Mouse (Mus musculus) cerebellum, adult 2 months (tissue): ENCODE results near the gene Fgfr2. TPM values are rescaled to one million over a fixed set of nuclear protein-coding genes. Genes with fewer than 3 reads are reported as not detected.

Experiments
- DNase-seq, 2 experiments: peaks; one replicate each; pipeline ENCODE4 v3.0.0; 2021
- H3K27ac ChIP-seq: fragments of 200-500 bp; 2 replicates; pipeline ENCODE4 v1.5.1; 2012; ENCODE audit warnings: low read length, control low read depth, inconsistent platforms; ENCODE audit not compliant: insufficient read depth
- H3K27me3 ChIP-seq: fragments of 200-500 bp; 2 replicates; pipeline ENCODE4 v1.6.1; 2012; ENCODE audit warnings: inconsistent platforms, mild to moderate bottlenecking, low read length, moderate library complexity; ENCODE audit not compliant: control insufficient read depth, insufficient read depth
- H3K4me1 ChIP-seq: fragments of 200-500 bp; 2 replicates; pipeline ENCODE4 v1.6.1; 2011; ENCODE audit warnings: low read length; ENCODE audit not compliant: control insufficient read depth, insufficient read depth
- H3K4me3 ChIP-seq: fragments of 200-500 bp; replicated peaks from 2 replicates; pipeline ENCODE3; 2011; ENCODE audit warnings: mild to moderate bottlenecking, low read depth, low read length, control low read depth; ENCODE audit not compliant: insufficient read depth
- CTCF ChIP-seq: fragments of 200-500 bp; IDR thresholded peaks from 2 replicates; pipeline ENCODE4 v1.5.1; 2011; ENCODE audit warnings: low read depth, mild to moderate bottlenecking, control low read depth, low read length, moderate library complexity, borderline replicate concordance; ENCODE audit not compliant: insufficient read depth
- POLR2A ChIP-seq: fragments of 200-500 bp; IDR thresholded peaks from 2 replicates; pipeline ENCODE4 v1.6.1; 2011; ENCODE audit warnings: low read length, control low read depth, borderline replicate concordance; ENCODE audit not compliant: insufficient read depth
- WGBS: fragments of 180-500 bp; shearing (Covaris S2); methylation state at CpG from one replicate; pipeline ENCODE4 v1.1.7; 2018; 5-methylcytosine and 5-hydroxymethylcytosine counted together
- polyA plus RNA-seq: library from polyadenylated mRNA; depleted of rRNA; stranded (reverse); fragments of >200 nt; gene quantifications from 2 replicates; pipeline ENCODE4 v1.2.3, GENCODE M21; 2012

Fgfr2 gene
- polyA plus RNA-seq, 1 experiment, result 95.3 TPM

DNA sequence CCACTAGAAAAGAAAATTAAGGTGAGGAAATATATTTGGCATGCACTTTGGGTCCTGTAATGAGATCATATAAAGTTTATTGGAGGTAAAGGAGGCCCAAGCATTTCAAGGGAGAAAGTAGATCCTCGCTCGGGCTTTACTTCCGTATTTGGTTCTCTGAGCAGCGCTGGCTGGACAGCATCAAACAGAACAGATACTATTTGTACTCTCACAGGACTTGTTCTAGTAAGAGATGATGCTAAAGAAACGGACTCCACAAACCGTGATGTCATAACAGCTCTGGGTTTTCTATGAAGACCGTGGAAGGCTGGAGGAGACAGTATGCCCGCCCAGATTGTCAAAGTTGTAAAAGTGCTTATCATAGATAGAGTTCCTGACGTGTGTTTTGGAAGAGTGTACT is 2595.8 kb downstream of the Fgfr2 start:
- H3K27me3 ChIP-seq, result no peaks in the 10 kb centered on the region
- no peak overlapping the region for H3K4me3 ChIP-seq
- no peak overlapping the region for H3K27ac ChIP-seq
- no peak for DNase-seq
- 83% methylated on average over 9 of the region's 9 CpGs for WGBS
- no peaks in the 10 kb centered on the region for H3K4me1 ChIP-seq
- TF ChIP-seq CTCF (no peak), POLR2A (no peak)

DNA sequence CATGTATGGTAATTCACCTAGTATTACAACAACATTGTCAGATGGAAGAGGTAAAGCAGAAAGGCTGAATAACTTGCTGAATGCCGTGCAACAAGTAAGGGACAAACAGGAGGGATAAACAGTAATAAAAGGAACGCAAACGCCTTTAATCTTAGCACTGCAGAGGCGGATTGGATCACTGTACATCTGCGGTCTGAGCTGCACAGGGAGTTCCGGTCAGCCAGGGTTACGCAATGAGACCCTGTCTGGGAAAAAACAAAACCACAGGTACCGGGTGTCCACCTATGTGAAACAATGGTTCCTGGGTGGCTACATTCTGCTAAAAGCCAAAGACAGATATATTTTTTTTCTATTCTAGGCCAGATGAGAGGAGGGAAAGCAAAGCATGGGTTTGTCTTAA is 2599.7 kb downstream of the Fgfr2 start:
- no peak overlapping the region for H3K27ac ChIP-seq
- WGBS, result 92% methylated on average over 8 of the region's 8 CpGs
- TF ChIP-seq POLR2A (no peak), CTCF (no peak)
- H3K4me1 ChIP-seq, result no peaks in the 10 kb centered on the region
- no peak for DNase-seq
- no peaks in the 10 kb centered on the region for H3K27me3 ChIP-seq
- H3K4me3 ChIP-seq, result no peak overlapping the region

DNA sequence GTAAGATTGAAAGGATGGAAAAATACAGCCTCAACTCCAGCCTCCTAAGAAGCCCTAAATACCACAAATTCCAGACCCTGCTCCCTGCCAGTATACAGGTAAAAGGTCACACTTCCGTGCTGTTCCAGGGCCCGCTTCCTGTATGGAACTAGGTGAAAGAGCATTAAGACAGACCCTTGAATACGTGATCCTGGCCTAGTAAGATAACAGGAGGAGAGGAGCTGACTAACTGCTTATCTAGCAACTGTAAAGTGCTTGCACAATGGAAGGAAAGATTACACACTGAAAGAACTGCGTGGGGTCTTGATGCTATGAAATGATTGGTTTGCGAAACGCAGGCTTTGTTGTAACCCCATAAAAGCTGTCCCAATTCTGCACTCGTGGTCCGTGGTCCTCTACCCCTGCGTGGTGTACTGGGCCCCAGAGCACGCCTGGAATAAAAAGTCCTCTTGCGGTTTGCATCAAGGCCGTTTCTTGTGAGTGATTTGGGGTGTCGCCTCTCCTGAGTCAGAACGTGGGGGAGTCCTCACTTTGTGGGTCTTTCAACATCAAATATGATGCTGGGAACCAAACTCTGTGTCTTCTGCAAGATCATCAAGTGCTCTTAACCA is 2602.2 kb downstream of the Fgfr2 start:
- WGBS, result 92% methylated on average over 14 of the region's 14 CpGs
- Histone ChIP-seq H3K27me3 (no peaks in the 10 kb centered on the region), H3K4me1 (no peaks in the 10 kb centered on the region), H3K4me3 (no peak overlapping the region), H3K27ac (no peak overlapping the region)
- TF ChIP-seq CTCF, result no peak
- DNase-seq, result no peak

DNA sequence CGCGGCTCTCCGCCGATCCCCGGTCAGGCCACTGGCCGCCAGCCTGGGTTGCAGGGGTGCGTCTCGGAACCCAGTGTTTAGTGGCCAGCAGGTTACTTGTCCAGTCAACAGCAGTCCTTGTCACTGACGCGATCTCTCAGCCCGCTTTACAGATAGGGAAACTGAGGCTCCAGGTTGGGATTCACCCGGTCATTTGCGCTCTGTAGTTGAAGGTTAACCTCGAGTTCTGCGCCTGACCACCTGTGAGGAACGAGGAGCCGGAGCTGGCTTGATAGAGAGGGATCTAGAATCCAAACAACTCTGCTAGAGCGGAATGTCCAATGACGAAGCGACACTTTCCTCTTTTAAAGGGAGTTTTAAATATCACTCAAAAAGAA is 2603.1 kb downstream of the Fgfr2 start, which contains the start of gene Ate1:
TSS of gene Ate1 (minus strand) at position 321 of the 377 bp plus-strand sequence.
- WGBS, result 11% methylated on average over 20 of the region's 20 CpGs
- TF ChIP-seq POLR2A, result no peak
- TF ChIP-seq CTCF, result no peak
- DNase-seq, result no peak
- H3K4me3 ChIP-seq, result peak within 1 kb of the TSS; percentile 94
- H3K27ac ChIP-seq, result peak within 1 kb of the TSS; percentile 83
- H3K27me3 ChIP-seq, result no peaks in the 10 kb centered on the region
- no peaks in the 10 kb centered on the region for H3K4me1 ChIP-seq

DNA sequence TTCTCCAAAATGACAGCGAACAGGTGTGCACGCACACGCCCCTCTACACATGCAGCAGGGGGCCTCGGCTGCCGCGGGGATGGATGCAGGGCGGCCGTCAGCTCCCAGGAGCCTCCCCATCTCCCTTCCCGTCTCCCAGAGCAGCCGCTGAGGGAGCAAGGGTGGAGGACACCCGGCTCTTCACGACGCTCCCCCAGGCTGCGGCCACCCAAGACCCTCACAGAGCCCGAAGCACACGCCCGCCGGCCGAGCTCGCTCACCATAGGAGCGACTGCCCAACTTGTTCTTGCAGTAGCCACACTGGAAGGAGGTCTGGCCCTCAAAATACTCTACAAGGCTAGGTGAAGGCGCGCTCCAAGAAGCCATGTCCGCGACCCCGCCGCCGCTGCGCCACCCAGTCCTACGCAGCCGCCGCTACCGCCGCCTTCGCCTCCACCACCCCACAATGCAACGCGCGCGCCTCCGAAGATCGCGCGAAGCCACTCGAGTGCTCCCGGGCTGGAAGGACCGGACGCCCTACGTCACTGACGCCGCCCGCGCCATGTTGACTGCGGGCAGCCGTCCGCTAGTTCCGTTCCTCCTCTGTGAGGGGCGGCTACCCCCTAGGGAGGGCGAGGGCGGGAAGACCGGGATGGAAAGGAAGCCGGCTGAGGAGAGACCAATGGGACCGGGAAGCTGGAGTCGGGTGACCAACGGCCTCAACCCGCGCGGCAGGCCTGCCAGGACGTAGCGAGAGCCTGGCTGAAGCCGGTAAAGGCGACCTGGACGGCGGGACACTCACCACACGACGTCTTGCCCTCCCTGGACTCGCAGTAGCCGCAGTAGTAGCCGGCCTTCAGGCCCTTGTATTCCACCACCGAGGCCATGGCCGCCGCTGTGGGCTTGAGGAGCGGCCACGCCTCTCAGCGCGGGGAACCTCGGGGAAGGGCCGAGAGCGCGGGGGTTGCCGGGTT is 2603.8 kb downstream of the Fgfr2 start:
- Histone ChIP-seq H3K27ac (peak overlapping the region; percentile 83), H3K27me3 (no peaks in the 10 kb centered on the region), H3K4me3 (peak overlapping the region; percentile 94), H3K4me1 (no peaks in the 10 kb centered on the region)
- peak; percentile 97 to 98 for DNase-seq
- TF ChIP-seq POLR2A, result peak; percentile 67
- no peak for TF ChIP-seq CTCF
- under 1% methylated on average over 90 of the region's 90 CpGs for WGBS

DNA sequence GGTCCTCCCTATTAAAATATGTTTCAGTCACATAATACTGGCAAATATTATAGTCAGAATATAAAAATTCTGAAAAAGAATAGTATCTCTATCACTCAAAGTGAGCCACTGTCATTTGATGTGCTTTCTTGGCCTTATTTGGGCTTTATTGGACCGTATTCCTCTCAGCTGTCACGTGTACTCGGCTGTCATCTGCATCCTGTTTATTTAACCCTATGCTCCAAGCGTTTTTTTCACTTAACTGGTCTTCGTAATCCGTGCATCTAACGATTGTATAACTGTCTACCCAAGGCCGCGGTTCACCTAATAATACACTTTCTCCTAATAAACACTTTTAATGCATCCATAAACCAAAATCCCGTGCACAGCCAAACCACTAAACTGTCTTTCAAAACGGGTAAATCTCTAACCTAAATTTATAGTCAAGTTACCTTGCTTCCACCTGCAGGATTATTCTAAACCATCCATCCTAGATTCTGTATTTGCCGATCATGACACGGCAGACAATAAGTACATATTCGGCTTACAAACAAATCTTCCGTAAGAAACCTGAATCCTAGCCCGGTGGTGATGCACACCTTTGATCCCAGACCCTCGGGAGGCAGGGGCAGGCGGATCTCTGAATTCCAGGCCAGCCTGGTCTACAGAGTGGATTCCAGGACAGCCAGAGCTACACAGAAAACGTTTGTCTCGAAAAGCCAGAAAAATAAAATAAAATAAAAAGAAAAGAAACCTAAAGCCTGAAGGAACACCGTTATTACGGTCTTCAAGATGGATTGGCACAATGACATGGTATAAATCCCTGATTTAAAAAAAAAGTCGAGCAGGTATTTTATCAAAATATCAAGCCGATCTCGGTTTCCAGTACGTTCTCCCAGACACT is 2604.7 kb downstream of the Fgfr2 start:
- TF ChIP-seq POLR2A (no peak), CTCF (no peak)
- DNase-seq, result peak; percentile 29 to 41
- 8% methylated on average over 26 of the region's 26 CpGs for WGBS

DNA sequence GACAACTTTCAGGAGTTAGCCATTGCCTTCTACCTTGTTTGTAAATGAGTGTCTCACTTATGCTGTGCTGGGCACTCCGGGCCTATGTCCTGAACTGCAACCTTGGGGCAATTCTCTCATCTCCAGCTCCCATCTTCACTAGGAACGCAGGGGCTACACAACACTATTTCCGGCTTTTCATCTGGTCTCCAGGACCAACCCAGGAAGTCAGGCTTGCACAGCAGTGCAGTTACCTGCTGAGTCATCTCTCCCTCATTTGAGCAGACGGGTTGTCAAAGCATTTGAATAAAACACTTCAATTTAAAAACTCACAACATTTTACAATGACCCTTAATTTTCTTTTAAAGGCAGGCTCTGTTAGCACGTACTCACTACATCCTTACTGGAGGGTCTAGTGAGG is 2612.9 kb downstream of the Fgfr2 start:
- H3K4me3 ChIP-seq, result no peak overlapping the region
- no peak overlapping the region for H3K27ac ChIP-seq
- WGBS, result 94% methylated on average over 5 of the region's 5 CpGs
- H3K4me1 ChIP-seq, result no peaks in the 10 kb centered on the region
- no peaks in the 10 kb centered on the region for H3K27me3 ChIP-seq
- no peak for DNase-seq
- TF ChIP-seq POLR2A (no peak), CTCF (no peak)

More for the DNA sequence above, 2604.7 kb downstream of the Fgfr2 start:
- Histone ChIP-seq H3K27me3 (no peaks in the 10 kb centered on the region), H3K4me1 (no peaks in the 10 kb centered on the region), H3K4me3 (peak overlapping the region; percentile 94), H3K27ac (peak overlapping the region; percentile 83)
